ENCODE assay signal across 23 mouse cellular contexts in the genomic region with DNA sequence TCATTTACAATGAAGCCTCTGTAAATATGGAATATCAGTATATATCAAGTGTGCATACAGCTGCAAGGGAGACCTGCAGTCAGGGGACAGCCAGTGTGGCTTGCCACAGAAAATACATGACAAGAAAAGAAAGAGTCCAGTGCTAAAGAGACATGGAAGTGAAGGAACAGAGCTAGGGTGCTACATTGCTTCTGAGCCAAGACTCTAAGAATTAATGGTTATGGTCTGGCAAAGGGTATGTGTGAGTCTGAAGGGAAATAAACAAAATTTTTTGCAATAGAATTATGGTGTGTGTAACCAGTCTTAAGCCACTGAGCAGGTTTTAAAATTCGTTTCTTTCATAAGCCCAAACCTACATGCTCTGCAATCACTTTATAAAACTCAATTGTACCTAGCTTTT. TPM values are rescaled to one million over a fixed set of nuclear protein-coding genes. Genes with fewer than 3 reads are reported as not detected.
A peak's percentile ranks its signal among the peaks of the same experiment; 100 is the strongest.
DNase-seq lines count a peak whose midpoint lies in the region; ATAC-seq and TF ChIP-seq lines count a peak whose summit lies in the region.
"Had no signal": no experiment of that assay in that cellular context is flagged by ENCODE, and none has a peak within 500 bp of the region (broad histone marks: within the 10 kb centered on the region; RNA-seq: fewer than 3 reads in every experiment).

No protein-coding gene starts in this region.

- no peak for ATAC-seq in lung, embryonic 14.5 days (ENCODE audit: insufficient read depth)
- ATAC-seq in lung, embryonic 15.5 days (ENCODE audit: borderline replicate concordance, extremely low read depth, low FRiP score, low TSS enrichment): peak; percentile 65; the same call in 1 of the 2 replicates
- ATAC-seq in lung, embryonic 16.5 days (ENCODE audit: low read depth): 0 out of 2 replicates have a peak, but pooled peaks have one; percentile 51
- ATAC-seq: activated CD4-positive, CD25-positive, alpha-beta regulatory T cell, adult 4 months; CD4-positive, CD25-positive, alpha-beta regulatory T cell, adult 4 months; Patski had no signal

- no peaks in the 10 kb centered on the region for H3K9me3 ChIP-seq in lung, embryonic 14.5 days (ENCODE audit: low read depth, low read length)
- no peaks in the 10 kb centered on the region for H3K9me3 ChIP-seq in lung, embryonic 15.5 days
- no peaks in the 10 kb centered on the region for H3K9me3 ChIP-seq in lung, embryonic 16.5 days (ENCODE audit: control insufficient read depth, low read length)
- H3K9me3 ChIP-seq: G1E had no signal

- peak; percentile 7 for DNase-seq in heart, adult 11 months
- no peak for DNase-seq in heart, postnatal 14 days
- peak; percentile 21 for DNase-seq in lung, embryonic 14.5 days
- no peak for DNase-seq in lung, adult 18-20 months
- DNase-seq in lung, postnatal 25 days (ENCODE audit: low spot score): no peak
- DNase-seq in lung, postnatal 14 days: no peak
- DNase-seq: adrenal gland, adult 2 months; adrenal gland, adult 8-10 months; adrenal gland, postnatal 10 days; adrenal gland, postnatal 14 days; adrenal gland, postnatal 25 days; adrenal gland, postnatal 36 days; B cell, adult 2 months; cerebellum, adult 11 months; cerebellum, adult 11-12 months had no signal

- no peaks in the 10 kb centered on the region for H3K36me3 ChIP-seq in lung, embryonic 14.5 days (ENCODE audit: insufficient read depth)
- H3K36me3 ChIP-seq in lung, embryonic 15.5 days: no peaks in the 10 kb centered on the region
- H3K36me3 ChIP-seq in lung, embryonic 16.5 days (ENCODE audit: control insufficient read depth, insufficient read depth, low read length): no peaks in the 10 kb centered on the region
- H3K36me3 ChIP-seq: G1E had no signal

- 66% methylated on average over 1 of the region's 1 CpGs for WGBS in lung, embryonic 14.5 days
- WGBS in lung, embryonic 15.5 days: 51% methylated on average over 1 of the region's 1 CpGs
- 54% methylated on average over 1 of the region's 1 CpGs for WGBS in lung, embryonic 16.5 days

- H3K4me3 ChIP-seq in lung, embryonic 14.5 days (ENCODE audit: low read depth, low read length): no peak overlapping the region
- H3K4me3 ChIP-seq in lung, embryonic 15.5 days: no peak overlapping the region
- H3K4me3 ChIP-seq in lung, embryonic 16.5 days (ENCODE audit: low read length): no peak overlapping the region

- TF ChIP-seq CTCF in lung, embryonic 14.5 days (IDR thresholded peaks at IDR 0.05; ENCODE audit: low read depth): no peak

- no peak overlapping the region for H3K27ac ChIP-seq in lung, embryonic 14.5 days (ENCODE audit: low read depth)
- no peak overlapping the region for H3K27ac ChIP-seq in lung, embryonic 15.5 days
- no peak overlapping the region for H3K27ac ChIP-seq in lung, embryonic 16.5 days (ENCODE audit: low read length)

- H3K4me2 ChIP-seq in lung, embryonic 14.5 days: no peak overlapping the region
- no peak overlapping the region for H3K4me2 ChIP-seq in lung, embryonic 15.5 days
- H3K4me2 ChIP-seq in lung, embryonic 16.5 days (ENCODE audit: low read depth, low read length): no peak overlapping the region

- no peak overlapping the region for H3K9ac ChIP-seq in lung, embryonic 14.5 days
- H3K9ac ChIP-seq in lung, embryonic 15.5 days: no peak overlapping the region
- H3K9ac ChIP-seq in lung, embryonic 16.5 days (ENCODE audit: low read length): no peak overlapping the region

- intact Hi-C loops in heart, postnatal 14 days (cut with DNase I): no loop called here

- H3K27me3 ChIP-seq in lung, embryonic 14.5 days (ENCODE audit: insufficient read depth, low read length): no peaks in the 10 kb centered on the region
- H3K27me3 ChIP-seq in lung, embryonic 15.5 days: no peaks in the 10 kb centered on the region
- no peaks in the 10 kb centered on the region for H3K27me3 ChIP-seq in lung, embryonic 16.5 days (ENCODE audit: control insufficient read depth, insufficient read depth, low read depth, low read length)
- H3K27me3 ChIP-seq: CH12.LX had no signal

- 0 out of 2 replicates have a peak, but pooled peaks cover under 1% of the 10 kb centered on the region for H3K4me1 ChIP-seq in lung, embryonic 14.5 days (ENCODE audit: insufficient read depth)
- H3K4me1 ChIP-seq in lung, embryonic 15.5 days: 0 out of 2 replicates have a peak, but pooled peaks cover 4% of the 10 kb centered on the region
- peaks cover 4% of the 10 kb centered on the region; the same call in 1 of the 2 replicates for H3K4me1 ChIP-seq in lung, embryonic 16.5 days (replicated peaks; ENCODE audit: control insufficient read depth, insufficient read depth, low read length)

RNA-seq across cellular contexts. Expression of a gene that starts 13.2 kb away (rescaled TPM):
- total RNA-seq in heart, postnatal 14 days (2021): 1 to 10 TPM; 6.3 to 9.1 TPM
- 35.4 and 40.8 TPM in 2 replicates for polyA plus RNA-seq in lung, embryonic 14.5 days (2014; fragmentation: Nextera tagmentation; extraction: Ambion mirVana)
- 37.0 and 37.3 TPM in 2 replicates for polyA plus RNA-seq in lung, embryonic 15.5 days (2015; fragmentation: Nextera tagmentation; extraction: Ambion mirVana)
- 39.8 and 40.6 TPM in 2 replicates for polyA plus RNA-seq in lung, embryonic 16.5 days (2015; fragmentation: Nextera tagmentation; extraction: Ambion mirVana)
- total RNA-seq: MEL had no signal

Comparison
In these comparisons a context has a peak if more than half of its experiments do, and no peak if none do; other contexts are left out.
1. DNase-seq: peak in heart, adult 11 months (single experiment) and lung, embryonic 14.5 days (single experiment); none in heart, postnatal 14 days (0 of 2), lung, adult 18-20 months (0 of 2), lung, postnatal 25 days (single experiment) and lung, postnatal 14 days (single experiment).